Mouse (Mus musculus) midbrain, embryonic 15.5 days (tissue): ENCODE results near the gene Adssl1. TPM values are rescaled to one million over a fixed set of nuclear protein-coding genes. Genes with fewer than 3 reads are reported as not detected.

Experiments used
- ATAC-seq: fragments of 200-750 bp; cut with Nextera tagmentation; replicated peaks from 2 replicates; pipeline ENCODE4 v1.8.0; 2017; ENCODE audit warnings: moderate TSS enrichment
- H3K27ac ChIP-seq: fragments of 300-500 bp; sonication (generic); 2 replicates; pipeline ENCODE4 v1.5.1; 2015; ENCODE audit warnings: mild to moderate bottlenecking, inconsistent platforms
- H3K27me3 ChIP-seq: fragments of 300-500 bp; sonication (generic); replicated peaks from 2 replicates; pipeline ENCODE4 v1.6.1; 2015; ENCODE audit warnings: inconsistent platforms
- H3K36me3 ChIP-seq: fragments of 300-500 bp; sonication (generic); replicated peaks from 2 replicates; pipeline ENCODE4 v1.6.1; 2015; ENCODE audit warnings: inconsistent platforms
- H3K4me1 ChIP-seq: fragments of 300-500 bp; sonication (generic); 2 replicates; pipeline ENCODE4 v1.6.1; 2015; ENCODE audit warnings: inconsistent platforms
- H3K4me2 ChIP-seq: fragments of 300-500 bp; sonication (generic); 2 replicates; pipeline ENCODE4 v1.6.1; 2015; ENCODE audit warnings: inconsistent platforms, mild to moderate bottlenecking, moderate library complexity
- H3K4me3 ChIP-seq: fragments of 300-500 bp; sonication (generic); 2 replicates; pipeline ENCODE4 v1.5.1; 2015; ENCODE audit warnings: mild to moderate bottlenecking, inconsistent platforms
- H3K9ac ChIP-seq: fragments of 300-500 bp; sonication (generic); 2 replicates; pipeline ENCODE4 v1.6.1; 2015; ENCODE audit warnings: mild to moderate bottlenecking, inconsistent platforms
- H3K9me3 ChIP-seq: fragments of 300-500 bp; sonication (generic); 2 replicates; pipeline ENCODE4 v1.6.1; 2016; ENCODE audit warnings: inconsistent platforms
- WGBS: fragments of 180-500 bp; shearing (Covaris S2); methylation state at CpG from one replicate; pipeline ENCODE4 v1.1.7; 2015; ENCODE audit warnings: mixed read lengths; 5-methylcytosine and 5-hydroxymethylcytosine counted together
- microRNA-seq: library from miRNA; unstranded; fragments of <30 nt; microRNA quantifications from one replicate; pipeline ENCODE4, GENCODE M21; 2016
- polyA plus RNA-seq: library from polyadenylated mRNA; unstranded; fragments of >200 nt; fragmentation: Nextera tagmentation; extraction: Ambion mirVana; gene quantifications from 2 replicates; pipeline ENCODE4 v1.2.1, GENCODE M21; 2015

Gene Adssl1
- polyA plus RNA-seq, 1 experiment from 2014 or later, result 3.1 TPM

GRCm38 (mm10) chr12:112677943-112678554, 58.2 kb downstream of the Adssl1 start:
- Histone ChIP-seq H3K36me3 (no peaks in the 10 kb centered on the region), H3K4me2 (peak overlapping the region; percentile 86), H3K27me3 (peaks cover 35% of the 10 kb centered on the region), H3K4me1 (peaks cover 37% of the 10 kb centered on the region), H3K9ac (peak overlapping the region; percentile 26; the same call in 1 of the 2 replicates), H3K4me3 (peak overlapping the region; percentile 44), H3K9me3 (no peaks in the 10 kb centered on the region), H3K27ac (no peak overlapping the region)
- ATAC-seq, result no peak
- 20% methylated on average over 19 of the region's 19 CpGs for WGBS

GRCm38 (mm10) chr12:112678555-112679026, 58.7 kb downstream of the Adssl1 start, which contains the start of gene Zbtb42:
Gene Zbtb42 (plus strand): TSS chr12:112678828.
- ATAC-seq, result no peak
- no peak within 1 kb of the TSS for H3K27ac ChIP-seq
- peak within 1 kb of the TSS; percentile 44 for H3K4me3 ChIP-seq
- peak within 1 kb of the TSS; percentile 86 for H3K4me2 ChIP-seq
- no peaks in the 10 kb centered on the region for H3K9me3 ChIP-seq
- H3K27me3 ChIP-seq, result peaks cover 35% of the 10 kb centered on the region
- H3K4me1 ChIP-seq, result peaks cover 36% of the 10 kb centered on the region
- WGBS, result 0% methylated on average over 60 of the region's 60 CpGs
- H3K36me3 ChIP-seq, result no peaks in the 10 kb centered on the region
- peak within 1 kb of the TSS; percentile 26 for H3K9ac ChIP-seq

- peak overlapping the region; percentile 86 for H3K4me2 ChIP-seq
- 4% methylated on average over 83 of the region's 87 CpGs for WGBS
- peak; percentile 49 for ATAC-seq
- peak overlapping the region; percentile 26 for H3K9ac ChIP-seq
- H3K4me1 ChIP-seq, result peaks cover 35% of the 10 kb centered on the region
- H3K27ac ChIP-seq, result no peak overlapping the region
- H3K4me3 ChIP-seq, result peak overlapping the region; percentile 44
- H3K9me3 ChIP-seq, result no peaks in the 10 kb centered on the region
- peaks cover 35% of the 10 kb centered on the region for H3K27me3 ChIP-seq
- H3K36me3 ChIP-seq, result no peaks in the 10 kb centered on the region
Measured at GRCm38 (mm10) chr12:112679027-112679996, 59.5 kb downstream of the Adssl1 start.

GRCm38 (mm10) chr12:112683351-112683750, 63.5 kb downstream of the Adssl1 start:
- ATAC-seq, result no peak
- H3K9ac ChIP-seq, result no peak overlapping the region
- WGBS, result 34% methylated on average over 7 of the region's 7 CpGs

GRCm38 (mm10) chr12:112688458-112688857, 68.6 kb downstream of the Adssl1 start:
- 85% methylated on average over 15 of the region's 15 CpGs for WGBS
- Histone ChIP-seq H3K4me2 (no peak overlapping the region), H3K4me1 (peaks cover 8% of the 10 kb centered on the region), H3K36me3 (no peaks in the 10 kb centered on the region), H3K9ac (no peak overlapping the region), H3K27me3 (no peaks in the 10 kb centered on the region), H3K27ac (no peak overlapping the region), H3K4me3 (no peak overlapping the region), H3K9me3 (no peaks in the 10 kb centered on the region)
- ATAC-seq, result no peak

More at GRCm38 (mm10) chr12:112683351-112683750, 63.5 kb downstream of the Adssl1 start:
- H3K27me3 ChIP-seq, result peaks cover 29% of the 10 kb centered on the region
- no peak overlapping the region for H3K4me3 ChIP-seq
- peaks cover 16% of the 10 kb centered on the region for H3K4me1 ChIP-seq
- H3K9me3 ChIP-seq, result no peaks in the 10 kb centered on the region
- no peaks in the 10 kb centered on the region for H3K36me3 ChIP-seq
- no peak overlapping the region for H3K27ac ChIP-seq
- no peak overlapping the region for H3K4me2 ChIP-seq

Small RNA genes within 50 kb of the gene (microRNA-seq; reads per million reads assigned to microRNA genes)
- 0.74 reads per million for gene Mir6939

Other genes with a start within 250 kb of the Adssl1 start
- gene A530016L24Rik, start 130.6 kb upstream of the Adssl1 start, polyA plus RNA-seq, result 0.22 and 0.24 TPM in 2 replicates
- gene Tmem179, start 103.3 kb upstream of the Adssl1 start, polyA plus RNA-seq, result 87.0 and 90.2 TPM in 2 replicates
- 1.0 and 2.4 TPM in 2 replicates for gene Inf2, start 31.3 kb upstream of the Adssl1 start, polyA plus RNA-seq
- gene Siva1, start 24.6 kb downstream of the Adssl1 start, polyA plus RNA-seq, result 51.2 and 59.2 TPM in 2 replicates
- gene Akt1, start 54.8 kb downstream of the Adssl1 start, polyA plus RNA-seq, result 139 and 162 TPM in 2 replicates
- gene Zbtb42, start 58.8 kb downstream of the Adssl1 start, polyA plus RNA-seq, result 1.9 and 2.5 TPM in 2 replicates
- gene Cep170b, start 100.4 kb downstream of the Adssl1 start, polyA plus RNA-seq, result 51.0 and 53.7 TPM in 2 replicates
- 7.3 and 8.6 TPM in 2 replicates for gene Pld4, start 140.6 kb downstream of the Adssl1 start, polyA plus RNA-seq
- gene Ahnak2, start 182.6 kb downstream of the Adssl1 start, polyA plus RNA-seq, result 1.1 and 1.3 TPM in 2 replicates
- 24.4 and 25.1 TPM in 2 replicates for gene Clba1, start 188.9 kb downstream of the Adssl1 start, polyA plus RNA-seq
- gene Cdca4, start 209.4 kb downstream of the Adssl1 start, polyA plus RNA-seq, result 44.1 and 50.1 TPM in 2 replicates
- gene Gpr132, start 248.2 kb downstream of the Adssl1 start, polyA plus RNA-seq, result 0.06 and 0.11 TPM in 2 replicates